Mouse (Mus musculus) small intestine, adult 2 months (tissue): Measurements from ENCODE around the gene Gnao1. TPM values are rescaled to one million over a fixed set of nuclear protein-coding genes. Genes with fewer than 3 reads are reported as not detected.

ENCODE experiments used
- H3K27ac ChIP-seq: fragments of 200-500 bp; 2 replicates; pipeline ENCODE4 v1.5.1; 2012; ENCODE audit warnings: low read depth, low read length, control low read depth, inconsistent platforms; ENCODE audit not compliant: insufficient read depth
- H3K27me3 ChIP-seq: fragments of 200-500 bp; 2 replicates; pipeline ENCODE4 v1.6.1; 2012; ENCODE audit warnings: mild to moderate bottlenecking, moderate library complexity, low read length, inconsistent platforms; ENCODE audit not compliant: control insufficient read depth, insufficient read depth
- H3K36me3 ChIP-seq: fragments of 200-500 bp; 2 replicates; pipeline ENCODE4 v1.6.1; 2012; ENCODE audit warnings: mild to moderate bottlenecking, low read length, control low read depth, inconsistent platforms; ENCODE audit not compliant: control insufficient read depth, insufficient read depth
- H3K4me1 ChIP-seq: fragments of 200-500 bp; 2 replicates; pipeline ENCODE4 v1.6.1; 2012; ENCODE audit warnings: low read length, inconsistent platforms, mixed read lengths; ENCODE audit not compliant: control insufficient read depth, insufficient read depth, insufficient read length
- H3K4me3 ChIP-seq: fragments of 200-500 bp; 2 replicates; pipeline ENCODE4 v1.5.1; 2012; ENCODE audit warnings: low read depth, mild to moderate bottlenecking, control low read depth, inconsistent platforms, low read length, moderate library complexity
- CTCF ChIP-seq: fragments of 200-500 bp; IDR thresholded peaks from 2 replicates; pipeline ENCODE4 v1.5.1; 2012; ENCODE audit warnings: low read depth, mild to moderate bottlenecking, control low read depth, inconsistent platforms, low read length, moderate library complexity, mixed read lengths; ENCODE audit not compliant: insufficient replicate concordance, insufficient read length; ENCODE audit errors: extremely low read depth
- POLR2A ChIP-seq: fragments of 200-500 bp; IDR thresholded peaks from 2 replicates; pipeline ENCODE4 v1.6.1; 2012; ENCODE audit warnings: low read depth, mild to moderate bottlenecking, control low read depth, inconsistent platforms, low read length, moderate library complexity
- WGBS: fragments of 180-500 bp; shearing (Covaris S2); methylation state at CpG from one replicate; pipeline ENCODE4 v1.1.7; 2018; 5-methylcytosine and 5-hydroxymethylcytosine counted together
- polyA plus RNA-seq: library from polyadenylated mRNA; depleted of rRNA; stranded (reverse); fragments of >200 nt; gene quantifications from 2 replicates; pipeline ENCODE4 v1.2.3, GENCODE M21; 2012

The Gnao1 gene
- polyA plus RNA-seq, 1 experiment = 13.6 TPM

GRCm38 (mm10) chr8:93911715-93912555, 102.2 kb downstream of the Gnao1 start:
- Histone ChIP-seq H3K4me3 (no peak overlapping the region), H3K36me3 (no peaks in the 10 kb centered on the region), H3K4me1 (peaks cover 27% of the 10 kb centered on the region), H3K27ac (peak overlapping the region; percentile 96), H3K27me3 (no peaks in the 10 kb centered on the region)
- TF ChIP-seq POLR2A = no peak
- no peak for TF ChIP-seq CTCF
- 32% methylated on average over 7 of the region's 7 CpGs for WGBS

DNA sequence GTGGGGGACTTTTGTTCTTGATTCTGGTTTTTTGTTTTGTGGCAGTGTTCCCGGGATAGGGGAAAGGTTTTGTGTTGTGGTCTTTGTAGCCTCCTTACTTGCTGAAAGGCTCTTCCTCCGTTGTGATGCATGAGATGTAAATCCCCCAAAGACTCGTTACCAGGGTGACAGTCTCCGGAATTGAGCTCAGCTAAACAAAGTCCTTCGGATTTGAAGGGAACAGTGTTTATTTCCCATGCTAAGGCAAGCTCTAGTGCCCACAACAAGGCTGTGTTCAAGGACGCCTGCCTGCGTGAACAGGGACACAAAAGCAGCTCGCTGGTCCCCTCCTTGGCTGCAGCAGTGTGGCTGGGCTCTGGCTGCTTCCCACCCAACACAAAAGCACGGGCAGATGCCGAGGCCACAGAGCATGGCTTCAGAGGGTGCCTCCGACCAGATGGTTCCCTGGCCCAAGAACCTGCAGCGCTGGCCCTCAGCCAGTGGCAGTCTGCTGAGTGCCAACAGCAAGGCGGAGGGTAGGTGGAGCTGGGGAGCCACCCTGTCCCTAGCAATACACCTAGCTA, 108.2 kb downstream of the Gnao1 start:
- H3K4me3 ChIP-seq = no peak overlapping the region
- H3K4me1 ChIP-seq = peaks cover 25% of the 10 kb centered on the region
- 38% methylated on average over 13 of the region's 13 CpGs for WGBS
- H3K27me3 ChIP-seq = no peaks in the 10 kb centered on the region
- peak; percentile 19; the same call in 1 of the 2 replicates for TF ChIP-seq CTCF
- TF ChIP-seq POLR2A = no peak
- no peaks in the 10 kb centered on the region for H3K36me3 ChIP-seq
- peak overlapping the region; percentile 54; the same call in 1 of the 2 replicates for H3K27ac ChIP-seq

GRCm38 (mm10) chr8:93918580-93918979, 108.8 kb downstream of the Gnao1 start:
- H3K4me1 ChIP-seq = peaks cover 24% of the 10 kb centered on the region
- TF ChIP-seq POLR2A (no peak), CTCF (no peak)
- H3K4me3 ChIP-seq = no peak overlapping the region
- 64% methylated on average over 2 of the region's 2 CpGs for WGBS
- H3K27ac ChIP-seq = no peak overlapping the region
- no peaks in the 10 kb centered on the region for H3K27me3 ChIP-seq
- H3K36me3 ChIP-seq = no peaks in the 10 kb centered on the region

GRCm38 (mm10) chr8:93919422-93919821, 109.7 kb downstream of the Gnao1 start:
- no peak overlapping the region for H3K4me3 ChIP-seq
- TF ChIP-seq CTCF (no peak), POLR2A (no peak)
- H3K27ac ChIP-seq = no peak overlapping the region
- H3K27me3 ChIP-seq = no peaks in the 10 kb centered on the region
- H3K36me3 ChIP-seq = no peaks in the 10 kb centered on the region
- peaks cover 24% of the 10 kb centered on the region for H3K4me1 ChIP-seq
- 82% methylated on average over 3 of the region's 3 CpGs for WGBS

DNA sequence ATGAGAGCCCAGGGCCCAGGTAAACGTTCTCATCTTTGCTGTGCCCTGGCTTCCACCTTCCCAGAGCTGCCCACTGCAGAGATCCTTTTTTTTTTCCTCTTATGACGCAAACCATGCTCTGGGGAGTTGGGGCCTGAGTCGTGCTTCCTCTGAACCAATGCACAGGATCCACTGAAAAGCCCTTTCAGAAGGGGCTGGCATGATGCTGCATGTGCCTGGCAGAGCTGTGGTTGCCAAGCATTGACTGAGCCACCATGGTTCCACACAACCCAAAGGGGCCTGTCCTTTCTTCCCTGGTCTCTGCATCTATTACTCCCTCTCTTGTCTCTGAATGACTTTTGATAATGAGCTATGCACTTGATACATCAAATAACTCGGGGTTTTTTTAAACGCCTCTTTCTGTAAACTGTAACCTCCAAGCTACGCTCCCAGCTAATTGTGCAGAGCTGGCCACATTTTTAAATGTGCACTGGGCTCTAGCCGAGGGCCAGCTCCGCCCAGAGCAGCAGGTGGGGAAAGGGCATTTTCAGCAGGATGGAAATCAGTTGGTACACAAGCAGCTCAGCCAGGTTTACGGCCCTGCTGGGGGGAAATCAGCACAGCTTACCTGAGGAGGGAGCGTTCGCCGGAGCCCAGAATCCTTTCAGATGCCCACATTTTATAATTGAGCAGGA, 110.3 kb downstream of the Gnao1 start:
- H3K27ac ChIP-seq = no peak overlapping the region
- TF ChIP-seq POLR2A = no peak
- no peak for TF ChIP-seq CTCF
- H3K4me1 ChIP-seq = peaks cover 24% of the 10 kb centered on the region
- no peaks in the 10 kb centered on the region for H3K36me3 ChIP-seq
- no peak overlapping the region for H3K4me3 ChIP-seq
- no peaks in the 10 kb centered on the region for H3K27me3 ChIP-seq
- 60% methylated on average over 12 of the region's 12 CpGs for WGBS

DNA sequence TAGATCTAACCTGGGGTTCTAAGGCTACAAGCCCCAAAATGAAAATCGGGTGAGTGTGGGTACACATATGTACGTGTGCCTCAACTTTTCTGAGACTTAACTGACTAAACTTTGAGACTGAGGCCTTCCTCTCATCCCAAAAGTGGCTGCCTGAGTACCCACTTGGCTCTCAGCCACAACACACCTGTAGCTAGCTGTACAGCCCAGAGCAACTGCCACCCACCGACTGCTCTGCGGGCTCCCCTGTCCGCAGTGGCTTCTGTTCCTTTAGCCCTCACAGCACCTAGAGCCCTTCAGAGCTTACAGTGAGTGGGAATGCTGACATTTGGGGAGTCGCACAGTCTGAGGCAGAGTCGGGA, 110.8 kb downstream of the Gnao1 start:
- Histone ChIP-seq H3K27me3 (no peaks in the 10 kb centered on the region), H3K27ac (no peak overlapping the region)

DNA sequence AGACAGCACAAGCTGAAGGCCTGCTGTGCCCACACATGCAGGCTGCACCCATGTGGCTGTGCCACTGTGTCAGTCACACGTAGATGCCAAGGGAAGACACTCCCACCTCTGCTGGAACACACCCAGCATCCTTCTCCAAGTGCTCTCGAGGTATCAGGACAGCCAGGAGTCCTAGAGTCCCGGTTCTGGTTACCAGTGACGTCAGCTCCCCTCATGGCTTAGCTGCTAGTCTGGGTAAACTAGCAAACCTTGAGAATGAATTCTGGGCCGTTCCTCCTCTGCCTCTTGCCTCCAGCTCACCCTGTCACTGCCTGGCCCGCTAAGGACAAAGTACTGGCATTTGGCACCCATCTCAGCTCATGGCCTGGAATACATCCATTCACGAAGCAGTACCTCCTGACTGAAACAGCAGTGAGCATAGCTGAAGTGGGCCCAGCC, 114.2 kb downstream of the Gnao1 start:
- WGBS = 44% methylated on average over 7 of the region's 7 CpGs
- TF ChIP-seq POLR2A (no peak), CTCF (no peak)
- H3K27me3 ChIP-seq = no peaks in the 10 kb centered on the region
- no peak overlapping the region for H3K4me3 ChIP-seq
- no peak overlapping the region for H3K27ac ChIP-seq
- H3K4me1 ChIP-seq = peaks cover 1% of the 10 kb centered on the region; the same call in 1 of the 2 replicates
- H3K36me3 ChIP-seq = no peaks in the 10 kb centered on the region

More for the DNA sequence above, 110.8 kb downstream of the Gnao1 start:
- no peak for TF ChIP-seq CTCF
- TF ChIP-seq POLR2A = no peak
- H3K36me3 ChIP-seq = no peaks in the 10 kb centered on the region
- H3K4me3 ChIP-seq = no peak overlapping the region
- WGBS = 88% methylated on average over 7 of the region's 7 CpGs
- H3K4me1 ChIP-seq = peaks cover 21% of the 10 kb centered on the region
